Mouse (Mus musculus) cerebellum, adult 11 months (tissue): Measurements from ENCODE around the gene Lig1.
A peak's percentile ranks its signal among the peaks of the same experiment; 100 is the strongest.

Experiments used
- DNase-seq: peaks from one replicate; pipeline ENCODE4 v3.0.0; 2022

Lig1 gene

GRCm38 (mm10) chr7:13277081-13277480 lies at the start of gene Lig1:
Gene Lig1 (plus strand): TSS chr7:13277283.
- DNase-seq = peak; percentile 20

GRCm38 (mm10) chr7:13260746-13261700 lies 16.1 kb upstream of the Lig1 start:
- DNase-seq = no peak

- DNase-seq = no peak
Observed at GRCm38 (mm10) chr7:13263851-13264250, 13.2 kb upstream of the Lig1 start.

- no peak for DNase-seq
Observed at GRCm38 (mm10) chr7:13264396-13264795, 12.7 kb upstream of the Lig1 start.

GRCm38 (mm10) chr7:13268749-13269260 lies 8.3 kb upstream of the Lig1 start:
- DNase-seq = no peak

- DNase-seq = no peak
Observed at GRCm38 (mm10) chr7:13269394-13269793, 7.7 kb upstream of the Lig1 start.

- DNase-seq = no peak
Observed at GRCm38 (mm10) chr7:13271704-13272103, 5.4 kb upstream of the Lig1 start.

- DNase-seq = no peak
Observed at GRCm38 (mm10) chr7:13277833-13278232, 750 bp downstream of the Lig1 start.

GRCm38 (mm10) chr7:13278308-13278891 lies 1.3 kb downstream of the Lig1 start, which contains the start of gene Zswim9:
Gene Zswim9 (minus strand): TSS chr7:13278721.
- peak; percentile 90 for DNase-seq

- DNase-seq = peak; percentile 14
Observed at GRCm38 (mm10) chr7:13278957-13279356, 1.9 kb downstream of the Lig1 start.

- DNase-seq = no peak
Observed at GRCm38 (mm10) chr7:13288621-13289020, 11.5 kb downstream of the Lig1 start.

GRCm38 (mm10) chr7:13290041-13290675 lies 13.1 kb downstream of the Lig1 start:
- DNase-seq = no peak

- DNase-seq = no peak
Observed at GRCm38 (mm10) chr7:13291370-13291769, 14.3 kb downstream of the Lig1 start.

GRCm38 (mm10) chr7:13293878-13294855 lies 17.1 kb downstream of the Lig1 start:
- no peak for DNase-seq

- DNase-seq = no peak
Observed at GRCm38 (mm10) chr7:13295256-13295655, 18.2 kb downstream of the Lig1 start.

GRCm38 (mm10) chr7:13297636-13298035 lies 20.6 kb downstream of the Lig1 start:
- no peak for DNase-seq

GRCm38 (mm10) chr7:13298821-13299220 lies 21.7 kb downstream of the Lig1 start:
- DNase-seq = no peak

GRCm38 (mm10) chr7:13301643-13302042 lies 24.6 kb downstream of the Lig1 start:
- DNase-seq = no peak

- DNase-seq = no peak
Observed at GRCm38 (mm10) chr7:13302780-13303179, 25.7 kb downstream of the Lig1 start.

GRCm38 (mm10) chr7:13303372-13303771 lies 26.3 kb downstream of the Lig1 start:
- DNase-seq = no peak

GRCm38 (mm10) chr7:13309407-13309806 lies 32.3 kb downstream of the Lig1 start:
- DNase-seq = no peak
